Mouse (Mus musculus) thymus, postnatal 14 days (tissue): ENCODE data around the gene Syt9.
A peak's percentile ranks its signal among the peaks of the same experiment; 100 is the strongest.
"Not testable (repeated sequence)": the region's sequence is repeated elsewhere in the genome, so short reads cannot be mapped to it uniquely, and the experiment has no call there.

Experiments used
- DNase-seq: peaks from one replicate; pipeline ENCODE4 v3.0.0; 2021

The Syt9 gene

GRCm38 (mm10) chr7:107461699-107462440 is 91.3 kb downstream of the Syt9 start:
- DNase-seq: no peak

- no peak for DNase-seq
These were observed 92.4 kb downstream of the Syt9 start for GRCm38 (mm10) chr7:107462962-107463361.

- no peak for DNase-seq
These were observed 94.6 kb downstream of the Syt9 start for GRCm38 (mm10) chr7:107465081-107465480.

- no peak for DNase-seq
These were observed 108.7 kb downstream of the Syt9 start for GRCm38 (mm10) chr7:107478979-107479965.

- DNase-seq: not testable (repeated sequence)
These were observed 115.2 kb downstream of the Syt9 start for GRCm38 (mm10) chr7:107485709-107486108.

GRCm38 (mm10) chr7:107495428-107495827 is 124.9 kb downstream of the Syt9 start:
- DNase-seq: no peak

GRCm38 (mm10) chr7:107496923-107497322 is 126.4 kb downstream of the Syt9 start:
- no peak for DNase-seq

- no peak for DNase-seq
These were observed 130.1 kb downstream of the Syt9 start for GRCm38 (mm10) chr7:107500641-107501040.

- DNase-seq: no peak
These were observed 134.5 kb downstream of the Syt9 start for GRCm38 (mm10) chr7:107504761-107505712.

GRCm38 (mm10) chr7:107507920-107508319 is 137.4 kb downstream of the Syt9 start:
- no peak for DNase-seq

- DNase-seq: no peak
These were observed 139.2 kb downstream of the Syt9 start for GRCm38 (mm10) chr7:107509740-107510139.

- DNase-seq: no peak
These were observed 146.3 kb downstream of the Syt9 start for GRCm38 (mm10) chr7:107516704-107517410.

GRCm38 (mm10) chr7:107519256-107520025 is 148.9 kb downstream of the Syt9 start:
- DNase-seq: no peak

GRCm38 (mm10) chr7:107521411-107521810 is 150.9 kb downstream of the Syt9 start:
- no peak for DNase-seq

- peak; percentile 7 for DNase-seq
These were observed 155.8 kb downstream of the Syt9 start for GRCm38 (mm10) chr7:107526299-107526698.

- DNase-seq: no peak
These were observed 157.7 kb downstream of the Syt9 start for GRCm38 (mm10) chr7:107528169-107528772.

- DNase-seq: no peak
These were observed 158.8 kb downstream of the Syt9 start for GRCm38 (mm10) chr7:107529364-107529763.

- no peak for DNase-seq
These were observed 164.8 kb downstream of the Syt9 start for GRCm38 (mm10) chr7:107535311-107535710.

GRCm38 (mm10) chr7:107536516-107536915 is 166.0 kb downstream of the Syt9 start:
- no peak for DNase-seq

- DNase-seq: no peak
These were observed 169.5 kb downstream of the Syt9 start for GRCm38 (mm10) chr7:107540034-107540433.

- DNase-seq: no peak
These were observed 174.5 kb downstream of the Syt9 start for GRCm38 (mm10) chr7:107545011-107545410.
